Mouse (Mus musculus) lung, postnatal 0 days (tissue): ENCODE measurements around the gene Ppp2r5e. TPM values are rescaled to one million over a fixed set of nuclear protein-coding genes. Genes with fewer than 3 reads are reported as not detected.

ENCODE experiments used
- ATAC-seq: fragments of 200-750 bp; cut with Nextera tagmentation; 2 replicates; pipeline ENCODE4 v1.8.0; 2017; ENCODE audit warnings: moderate library complexity
- DNase-seq: peaks from one replicate; pipeline ENCODE4 v3.0.0-alpha.2; 2016; ENCODE audit warnings: low spot score
- H3K27ac ChIP-seq: fragments of 300-500 bp; sonication (generic); 2 replicates; pipeline ENCODE4 v1.5.1; 2014; ENCODE audit warnings: antibody characterized with exemption, mild to moderate bottlenecking, low read length, mixed read lengths
- H3K27me3 ChIP-seq: fragments of 300-500 bp; sonication (generic); replicated peaks from 2 replicates; pipeline ENCODE4 v1.6.1; 2014; ENCODE audit warnings: low read length, mixed read lengths; ENCODE audit not compliant: insufficient read depth
- H3K36me3 ChIP-seq: fragments of 300-500 bp; sonication (generic); 2 replicates; pipeline ENCODE4 v1.6.1; 2014; ENCODE audit warnings: low read length, mixed read lengths; ENCODE audit not compliant: insufficient read depth
- H3K4me1 ChIP-seq: fragments of 300-500 bp; sonication (generic); 2 replicates; pipeline ENCODE4 v1.6.1; 2014; ENCODE audit warnings: antibody characterized with exemption, low read depth, low read length, mixed read lengths; ENCODE audit not compliant: insufficient read depth
- H3K4me2 ChIP-seq: fragments of 300-500 bp; sonication (generic); replicated peaks from 2 replicates; pipeline ENCODE4 v1.6.1; 2014; ENCODE audit warnings: low read depth, mild to moderate bottlenecking, low read length, moderate library complexity, mixed read lengths
- H3K4me3 ChIP-seq: fragments of 300-500 bp; sonication (generic); 2 replicates; pipeline ENCODE4 v1.5.1; 2014; ENCODE audit warnings: low read depth, low read length
- H3K9ac ChIP-seq: fragments of 300-500 bp; sonication (generic); replicated peaks from 2 replicates; pipeline ENCODE4 v1.6.1; 2014; ENCODE audit warnings: low read depth, mild to moderate bottlenecking
- H3K9me3 ChIP-seq: fragments of 300-500 bp; sonication (generic); 2 replicates; pipeline ENCODE4 v1.6.1; 2016; ENCODE audit warnings: low read length, mixed read lengths
- CTCF ChIP-seq: IDR thresholded peaks from 2 replicates; pipeline ENCODE4 v1.5.1; 2016; ENCODE audit warnings: antibody characterized with exemption, mild to moderate bottlenecking
- EP300 ChIP-seq: IDR thresholded peaks from 2 replicates; pipeline ENCODE4 v1.6.1; 2016; ENCODE audit warnings: antibody characterized with exemption, mild to moderate bottlenecking, control low read depth
- WGBS: fragments of 180-500 bp; shearing (Covaris S2); extraction: QIAGEN DNeasy Blood & Tissue Kit; methylation state at CpG from one replicate; pipeline ENCODE4 v1.1.7; 2014; 5-methylcytosine and 5-hydroxymethylcytosine counted together
- polyA plus RNA-seq: library from polyadenylated mRNA; unstranded; fragments of >200 nt; fragmentation: Nextera tagmentation; extraction: Ambion mirVana; gene quantifications from 2 replicates; pipeline ENCODE4 v1.2.1, GENCODE M21; 2015

The Ppp2r5e gene
- polyA plus RNA-seq, 1 experiment from 2014 or later = 13.3 TPM

DNA sequence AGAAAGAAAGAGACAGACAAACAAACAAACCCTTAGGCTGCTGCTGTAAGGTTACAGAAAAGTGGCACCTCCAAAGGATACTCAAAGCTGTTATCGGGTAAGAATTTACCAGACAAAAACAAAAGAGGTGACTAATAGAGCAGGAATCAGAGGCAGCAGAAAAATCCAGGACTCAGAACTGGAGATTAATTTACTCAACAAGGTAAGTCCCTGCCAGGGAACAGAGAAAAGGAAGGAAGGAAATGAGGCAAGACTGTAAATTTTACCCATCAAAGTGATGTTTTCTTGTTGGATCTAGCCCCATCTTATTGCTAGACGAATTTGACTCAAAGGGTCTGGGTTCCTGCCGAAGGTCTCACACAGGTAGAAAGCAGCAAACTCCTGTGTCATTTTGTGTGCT, 41.0 kb downstream of the Ppp2r5e start:
- Histone ChIP-seq H3K4me3 (no peak overlapping the region), H3K9ac (no peak overlapping the region), H3K27ac (no peak overlapping the region), H3K4me1 (peaks cover 13% of the 10 kb centered on the region), H3K27me3 (no peaks in the 10 kb centered on the region), H3K9me3 (no peaks in the 10 kb centered on the region), H3K4me2 (no peak overlapping the region), H3K36me3 (no peaks in the 10 kb centered on the region)
- WGBS = 45% methylated on average over 3 of the region's 3 CpGs
- peak; percentile 88 for TF ChIP-seq EP300
- no peak for TF ChIP-seq CTCF
- ATAC-seq (peak; percentile 55), DNase-seq (peak; percentile 68)

DNA sequence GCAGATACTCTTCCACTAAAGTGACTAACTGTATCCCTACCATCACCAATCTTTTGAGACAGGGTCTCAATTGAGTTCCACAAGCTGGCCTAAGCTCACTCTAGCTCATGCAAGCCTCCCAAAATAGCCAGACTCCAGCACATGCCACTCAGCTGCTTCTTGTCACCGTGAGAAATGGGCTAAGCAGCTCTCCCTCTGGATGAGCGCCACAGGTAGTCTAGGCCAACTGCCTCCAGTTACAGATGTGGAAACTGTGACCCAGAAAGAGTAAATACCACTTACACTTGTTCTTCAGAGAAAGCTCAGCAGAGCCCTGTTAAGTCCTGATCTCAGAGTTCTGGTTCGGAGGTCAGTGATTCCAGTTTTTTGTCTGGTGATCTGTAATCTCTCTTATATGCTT, 43.7 kb downstream of the Ppp2r5e start:
- TF ChIP-seq EP300 (no peak), CTCF (no peak)
- Histone ChIP-seq H3K27me3 (no peaks in the 10 kb centered on the region), H3K9me3 (no peaks in the 10 kb centered on the region), H3K4me1 (peaks cover 7% of the 10 kb centered on the region), H3K36me3 (no peaks in the 10 kb centered on the region), H3K4me3 (no peak overlapping the region), H3K27ac (0 out of 2 replicates have a peak overlapping the region, but pooled peaks have one; percentile 38), H3K9ac (no peak overlapping the region), H3K4me2 (no peak overlapping the region)
- no peak for DNase-seq
- ATAC-seq = no peak
- WGBS = 53% methylated on average over 3 of the region's 3 CpGs

DNA sequence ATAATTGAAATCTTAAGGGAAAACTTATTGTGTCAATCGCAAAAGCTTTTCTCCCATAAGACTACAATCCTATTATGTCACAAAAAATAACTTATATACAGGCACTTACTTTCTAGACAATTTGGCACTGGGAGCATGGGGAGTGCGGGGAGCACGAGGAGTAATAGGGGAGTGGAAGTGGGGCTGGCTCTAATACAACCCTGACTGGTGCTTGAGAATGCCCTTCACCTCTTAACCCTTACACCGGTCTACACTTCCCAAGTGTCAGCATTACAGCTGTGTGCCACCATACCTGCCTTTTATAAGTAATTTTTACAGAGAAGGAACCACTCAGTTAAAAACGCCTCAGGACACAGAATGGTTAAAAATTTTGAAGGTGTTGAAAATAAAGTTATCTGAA, 44.4 kb downstream of the Ppp2r5e start:
- Histone ChIP-seq H3K4me2 (no peak overlapping the region), H3K27ac (no peak overlapping the region), H3K9me3 (no peaks in the 10 kb centered on the region), H3K27me3 (no peaks in the 10 kb centered on the region), H3K4me1 (peaks cover 7% of the 10 kb centered on the region), H3K4me3 (no peak overlapping the region), H3K9ac (no peak overlapping the region), H3K36me3 (no peaks in the 10 kb centered on the region)
- ATAC-seq = no peak
- no peak for DNase-seq
- 75% methylated on average over 5 of the region's 5 CpGs for WGBS
- TF ChIP-seq CTCF (no peak), EP300 (no peak)

DNA sequence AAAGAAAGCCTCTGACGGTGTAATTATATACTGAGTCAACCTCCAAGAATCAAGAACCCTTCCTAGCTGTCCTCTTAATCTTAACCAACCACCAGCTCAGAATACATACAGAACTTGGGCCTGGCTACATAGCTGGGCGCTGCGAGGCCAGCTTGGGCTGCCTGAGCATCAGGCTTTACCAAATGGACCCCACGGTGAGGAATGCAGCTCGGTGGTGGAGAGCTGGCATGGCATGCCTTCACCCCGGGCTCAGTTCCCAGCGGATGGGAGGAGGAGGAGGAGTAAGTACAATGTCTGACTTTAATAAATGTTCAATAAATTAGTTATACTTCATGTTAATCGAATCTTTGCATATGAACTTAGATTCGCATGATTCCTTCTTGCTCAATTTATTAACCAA, 47.0 kb downstream of the Ppp2r5e start:
- WGBS = 77% methylated on average over 9 of the region's 9 CpGs
- H3K4me1 ChIP-seq = peaks cover 7% of the 10 kb centered on the region
- DNase-seq (no peak), ATAC-seq (no peak)
- TF ChIP-seq EP300 (no peak), CTCF (no peak)
- no peaks in the 10 kb centered on the region for H3K36me3 ChIP-seq
- H3K9ac ChIP-seq = no peak overlapping the region
- H3K9me3 ChIP-seq = no peaks in the 10 kb centered on the region
- no peaks in the 10 kb centered on the region for H3K27me3 ChIP-seq
- H3K4me2 ChIP-seq = no peak overlapping the region
- no peak overlapping the region for H3K27ac ChIP-seq
- no peak overlapping the region for H3K4me3 ChIP-seq

DNA sequence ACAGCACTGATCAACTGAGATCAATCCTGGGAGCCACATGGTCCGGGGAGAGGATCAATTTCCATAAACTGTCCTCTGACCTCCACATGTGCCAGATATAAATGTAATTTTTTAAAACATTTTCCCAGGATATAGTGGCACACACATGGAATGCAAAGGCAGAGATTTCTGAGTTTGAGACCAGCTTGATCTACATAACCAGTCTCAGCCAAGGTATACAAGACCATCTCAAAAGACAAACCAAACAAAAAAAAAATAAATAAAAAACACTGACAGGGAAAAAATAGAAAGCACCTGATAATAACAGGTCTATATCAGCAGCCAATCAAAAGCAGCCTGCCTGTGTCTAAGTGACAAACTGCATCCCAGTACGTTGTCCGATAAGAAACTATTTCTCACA, 48.9 kb downstream of the Ppp2r5e start:
- no peak for DNase-seq
- no peak overlapping the region for H3K27ac ChIP-seq
- WGBS = 56% methylated on average over 3 of the region's 3 CpGs
- no peak overlapping the region for H3K4me2 ChIP-seq
- H3K9me3 ChIP-seq = no peaks in the 10 kb centered on the region
- H3K4me3 ChIP-seq = no peak overlapping the region
- H3K27me3 ChIP-seq = no peaks in the 10 kb centered on the region
- no peaks in the 10 kb centered on the region for H3K36me3 ChIP-seq
- peaks cover 3% of the 10 kb centered on the region; the same call in 1 of the 2 replicates for H3K4me1 ChIP-seq
- H3K9ac ChIP-seq = no peak overlapping the region
- ATAC-seq = no peak
- no peak for TF ChIP-seq CTCF
- no peak for TF ChIP-seq EP300

DNA sequence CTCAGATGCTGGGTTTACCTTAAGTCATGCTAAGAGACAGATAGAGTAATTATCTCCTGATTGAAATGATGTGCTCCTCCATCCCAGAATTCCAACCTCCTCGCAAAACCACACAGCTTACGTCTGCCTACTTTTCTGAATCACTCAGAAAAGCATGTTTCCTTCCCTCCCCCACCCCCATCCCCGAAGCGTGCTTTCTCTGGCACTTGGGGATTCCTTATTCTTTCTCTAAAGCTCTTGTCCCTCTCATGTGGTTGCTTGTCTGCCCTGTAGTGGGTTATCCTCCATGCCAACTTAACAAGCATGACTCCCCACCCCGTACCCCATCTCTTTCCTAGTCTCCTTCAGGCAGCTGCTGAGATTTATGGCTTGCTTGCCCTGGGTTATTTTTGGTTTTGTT, 49.8 kb downstream of the Ppp2r5e start:
- WGBS = 77% methylated on average over 5 of the region's 5 CpGs
- no peaks in the 10 kb centered on the region; the same call in 1 of the 2 replicates for H3K4me1 ChIP-seq
- no peak for TF ChIP-seq EP300
- no peak for TF ChIP-seq CTCF
- H3K4me2 ChIP-seq = no peak overlapping the region
- ATAC-seq (no peak), DNase-seq (no peak)
- H3K9me3 ChIP-seq = no peaks in the 10 kb centered on the region
- no peak overlapping the region for H3K9ac ChIP-seq
- H3K27ac ChIP-seq = no peak overlapping the region
- H3K4me3 ChIP-seq = no peak overlapping the region
- no peaks in the 10 kb centered on the region for H3K27me3 ChIP-seq
- no peaks in the 10 kb centered on the region for H3K36me3 ChIP-seq

DNA sequence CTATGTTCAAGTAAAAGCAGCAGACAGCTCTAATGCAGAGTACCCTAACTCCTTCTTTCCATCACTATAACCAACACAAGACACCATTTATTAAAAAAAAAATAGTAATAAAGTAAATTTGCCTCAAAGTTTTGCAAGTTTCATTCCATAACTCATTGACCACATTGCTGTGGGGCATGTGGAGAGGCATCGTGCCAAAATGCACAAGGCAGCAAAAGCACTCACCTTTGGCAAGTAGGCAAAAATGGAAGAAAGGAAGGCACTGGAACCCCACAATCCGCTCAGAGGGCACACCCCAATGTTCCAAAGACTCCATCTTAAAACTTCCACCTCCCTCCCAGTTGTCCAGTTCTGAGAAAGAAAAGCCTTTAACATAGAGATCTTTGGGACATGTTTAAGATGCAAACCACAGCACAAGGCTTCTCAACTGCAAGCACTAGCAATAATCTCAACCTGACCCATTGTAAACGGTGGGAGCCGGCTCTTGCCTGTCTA, 50.6 kb downstream of the Ppp2r5e start:
- H3K27me3 ChIP-seq = no peaks in the 10 kb centered on the region
- WGBS = 79% methylated on average over 4 of the region's 4 CpGs
- no peak overlapping the region for H3K9ac ChIP-seq
- no peaks in the 10 kb centered on the region for H3K36me3 ChIP-seq
- no peak overlapping the region for H3K4me3 ChIP-seq
- no peak overlapping the region for H3K4me2 ChIP-seq
- no peaks in the 10 kb centered on the region for H3K9me3 ChIP-seq
- ATAC-seq = no peak
- H3K27ac ChIP-seq = no peak overlapping the region
- DNase-seq = no peak
- no peak for TF ChIP-seq CTCF
- no peak for TF ChIP-seq EP300
- H3K4me1 ChIP-seq = no peaks in the 10 kb centered on the region; the same call in 1 of the 2 replicates
